Mouse (Mus musculus): ENCODE measurements at regions not wholly inside any gene's neighbourhood (a gene's known extent, or its start where the extent isn't known, plus 50 kb on each side); places are given as distances from the start of the nearest gene placed in this dataset.

- 45% methylated on average over 10 of the region's 10 CpGs for WGBS (ENCODE audit: insufficient replicate concordance)
- Histone ChIP-seq H3K9me3 (replicated peaks) (no peaks in the 10 kb centered on the region), H3K36me3 (replicated peaks) (no peaks in the 10 kb centered on the region), H3K27me3 (no peaks in the 10 kb centered on the region), H3K9ac (no peak overlapping the region), H3K4me3 (replicated peaks) (no peak overlapping the region), H3K4me1 (replicated peaks) (no peaks in the 10 kb centered on the region), H3K4me2 (no peak overlapping the region), H3K27ac (replicated peaks) (no peak overlapping the region)
- ATAC-seq (ENCODE audit: insufficient read depth) = no peak
These were observed 84.2 kb upstream of the Lclat1 start for GRCm38 (mm10) chr17:73023362-73024107.

GRCm38 (mm10) chr17:73027122-73027521 lies 80.7 kb upstream of the Lclat1 start:
- no peaks in the 10 kb centered on the region for H3K9me3 ChIP-seq (replicated peaks)
- 69% methylated on average over 5 of the region's 5 CpGs for WGBS (ENCODE audit: insufficient replicate concordance)
- H3K27me3 ChIP-seq = no peaks in the 10 kb centered on the region
- H3K9ac ChIP-seq = no peak overlapping the region
- H3K4me1 ChIP-seq (replicated peaks) = no peaks in the 10 kb centered on the region
- H3K36me3 ChIP-seq (replicated peaks) = no peaks in the 10 kb centered on the region
- H3K4me3 ChIP-seq (replicated peaks) = no peak overlapping the region
- no peak overlapping the region for H3K27ac ChIP-seq (replicated peaks)
- H3K4me2 ChIP-seq = no peak overlapping the region
- no peak for ATAC-seq (ENCODE audit: insufficient read depth)

- Histone ChIP-seq H3K36me3 (replicated peaks) (no peaks in the 10 kb centered on the region), H3K4me2 (no peak overlapping the region), H3K9ac (no peak overlapping the region), H3K9me3 (replicated peaks) (no peaks in the 10 kb centered on the region), H3K27me3 (no peaks in the 10 kb centered on the region; the same call in 1 of the 2 replicates), H3K4me1 (replicated peaks) (peaks cover 3% of the 10 kb centered on the region; the same call in 1 of the 2 replicates), H3K27ac (replicated peaks) (no peak overlapping the region), H3K4me3 (replicated peaks) (no peak overlapping the region)
- ATAC-seq (ENCODE audit: insufficient read depth) = no peak
- 55% methylated on average over 5 of the region's 5 CpGs for WGBS (ENCODE audit: insufficient replicate concordance)
These were observed 76.0 kb upstream of the Lclat1 start for GRCm38 (mm10) chr17:73031796-73032195.

DNA sequence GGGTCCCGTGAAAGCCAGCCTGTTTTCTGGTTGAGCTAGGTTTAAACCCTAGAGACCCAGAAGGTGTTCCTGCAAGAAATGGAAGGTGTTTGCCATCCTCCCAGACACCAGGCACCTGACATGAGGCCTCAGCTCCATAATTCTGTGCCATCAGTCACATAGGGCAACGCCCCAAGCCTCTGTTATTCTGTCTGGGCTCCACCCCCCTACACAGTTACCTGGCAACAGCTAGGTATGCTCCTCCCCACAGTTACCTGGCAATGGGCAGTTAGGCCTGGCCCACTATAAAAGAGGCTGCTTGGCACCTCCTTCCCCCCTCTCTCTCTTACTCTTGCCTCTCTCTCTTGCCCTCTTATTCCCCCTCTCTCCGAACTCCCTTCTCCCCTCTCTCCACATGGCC lies 75.5 kb upstream of the Lclat1 start:
- Histone ChIP-seq H3K36me3 (replicated peaks) (no peaks in the 10 kb centered on the region), H3K27ac (replicated peaks) (no peak overlapping the region), H3K4me2 (no peak overlapping the region), H3K4me1 (replicated peaks) (peaks cover 3% of the 10 kb centered on the region; the same call in 1 of the 2 replicates), H3K9me3 (replicated peaks) (no peaks in the 10 kb centered on the region), H3K4me3 (replicated peaks) (no peak overlapping the region), H3K9ac (no peak overlapping the region), H3K27me3 (no peaks in the 10 kb centered on the region; the same call in 1 of the 2 replicates)
- WGBS (ENCODE audit: insufficient replicate concordance) = 57% methylated on average over 3 of the region's 3 CpGs
- ATAC-seq (ENCODE audit: insufficient read depth) = no peak

DNA sequence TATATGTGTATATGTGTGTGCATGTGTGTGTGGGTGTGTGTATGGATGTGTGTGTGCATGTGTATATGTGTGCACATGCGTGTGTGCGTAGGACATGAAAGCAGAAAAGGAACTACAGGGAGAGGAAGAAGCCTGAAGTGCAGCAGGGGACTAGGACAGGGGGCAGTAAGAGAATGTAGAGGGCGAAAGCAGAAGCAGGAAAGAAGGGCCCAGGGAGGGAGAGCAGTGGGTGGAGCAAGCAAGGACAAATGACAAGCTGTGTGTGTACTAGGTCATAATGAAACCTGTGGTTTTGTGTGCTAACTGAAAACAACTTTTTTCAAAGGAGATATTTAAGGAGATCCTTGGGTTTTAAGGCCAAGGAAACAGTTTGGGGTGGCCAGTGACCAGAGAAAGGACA lies 73.4 kb upstream of the Lclat1 start:
- no peaks in the 10 kb centered on the region; the same call in 1 of the 2 replicates for H3K27me3 ChIP-seq
- peak; percentile 47; the same call in 1 of the 2 replicates for ATAC-seq (ENCODE audit: insufficient read depth)
- no peak overlapping the region for H3K4me3 ChIP-seq (replicated peaks)
- 17% methylated on average over 3 of the region's 3 CpGs for WGBS (ENCODE audit: insufficient replicate concordance)
- no peak overlapping the region for H3K9ac ChIP-seq
- H3K9me3 ChIP-seq (replicated peaks) = no peaks in the 10 kb centered on the region
- H3K4me1 ChIP-seq (replicated peaks) = peaks cover 3% of the 10 kb centered on the region; the same call in 1 of the 2 replicates
- no peaks in the 10 kb centered on the region for H3K36me3 ChIP-seq (replicated peaks)
- H3K27ac ChIP-seq (replicated peaks) = 0 out of 2 replicates have a peak overlapping the region, but pooled peaks have one; percentile 9
- H3K4me2 ChIP-seq = no peak overlapping the region

DNA sequence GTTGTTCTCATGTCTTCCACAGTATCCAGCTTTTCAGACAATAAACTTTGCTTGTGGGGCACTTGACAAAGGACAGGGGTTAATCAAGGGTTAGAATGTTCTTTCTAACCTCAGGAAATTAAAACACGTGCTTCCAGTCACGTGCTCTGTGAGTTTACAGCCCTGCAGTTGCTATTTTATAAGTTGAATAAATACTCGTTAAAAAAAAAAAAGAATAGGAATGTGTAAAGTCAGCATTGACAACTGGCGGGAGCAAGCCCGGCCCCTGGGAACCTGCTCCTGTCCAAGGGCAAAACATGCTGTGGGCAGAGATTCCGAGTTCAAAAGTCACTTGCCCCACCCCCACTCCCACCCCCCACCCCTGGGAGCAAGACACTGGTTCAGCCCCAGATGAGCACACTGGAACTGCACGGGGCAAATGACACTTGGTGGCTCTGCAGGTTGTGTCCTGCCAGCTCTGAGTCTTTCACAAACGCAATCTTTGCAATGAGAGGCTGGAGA lies 72.8 kb upstream of the Lclat1 start:
- WGBS (ENCODE audit: insufficient replicate concordance) = 39% methylated on average over 8 of the region's 8 CpGs
- no peak overlapping the region for H3K4me2 ChIP-seq
- H3K27ac ChIP-seq (replicated peaks) = 0 out of 2 replicates have a peak overlapping the region, but pooled peaks have one; percentile 9
- H3K9me3 ChIP-seq (replicated peaks) = no peaks in the 10 kb centered on the region
- no peak overlapping the region for H3K4me3 ChIP-seq (replicated peaks)
- H3K4me1 ChIP-seq (replicated peaks) = peaks cover 3% of the 10 kb centered on the region; the same call in 1 of the 2 replicates
- peak; percentile 40 for ATAC-seq (ENCODE audit: insufficient read depth)
- no peaks in the 10 kb centered on the region for H3K36me3 ChIP-seq (replicated peaks)
- no peak overlapping the region for H3K9ac ChIP-seq
- no peaks in the 10 kb centered on the region; the same call in 1 of the 2 replicates for H3K27me3 ChIP-seq

DNA sequence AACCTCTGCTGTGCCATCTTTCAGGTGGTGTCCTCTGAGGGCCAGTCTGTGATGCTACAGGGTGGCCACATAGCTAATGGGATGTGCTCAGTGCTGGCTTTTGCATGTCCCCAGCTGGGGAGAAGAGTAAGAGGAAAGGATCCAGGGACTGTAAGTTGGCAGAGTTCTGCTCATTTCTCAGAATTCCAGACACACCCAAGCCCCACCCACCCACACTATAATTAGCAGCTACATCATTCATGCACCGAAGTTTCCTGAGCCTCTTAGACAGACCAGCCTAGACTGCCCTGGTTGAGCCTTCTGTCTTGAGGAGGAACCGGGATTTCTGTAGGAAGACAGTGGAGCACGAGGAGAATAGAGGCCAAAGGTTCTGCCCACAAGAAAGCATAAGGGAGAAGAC lies 70.9 kb upstream of the Lclat1 start:
- H3K27ac ChIP-seq (replicated peaks) = no peak overlapping the region
- no peak overlapping the region for H3K4me2 ChIP-seq
- no peaks in the 10 kb centered on the region for H3K9me3 ChIP-seq (replicated peaks)
- no peak overlapping the region for H3K4me3 ChIP-seq (replicated peaks)
- H3K27me3 ChIP-seq = no peaks in the 10 kb centered on the region; the same call in 1 of the 2 replicates
- no peak overlapping the region for H3K9ac ChIP-seq
- 47% methylated on average over 3 of the region's 3 CpGs for WGBS (ENCODE audit: insufficient replicate concordance)
- peaks cover 3% of the 10 kb centered on the region; the same call in 1 of the 2 replicates for H3K4me1 ChIP-seq (replicated peaks)
- ATAC-seq (ENCODE audit: insufficient read depth) = no peak
- no peaks in the 10 kb centered on the region for H3K36me3 ChIP-seq (replicated peaks)

GRCm38 (mm10) chr17:73038586-73038985 lies 69.2 kb upstream of the Lclat1 start:
- no peaks in the 10 kb centered on the region for H3K36me3 ChIP-seq (replicated peaks)
- H3K9me3 ChIP-seq (replicated peaks) = no peaks in the 10 kb centered on the region
- no peak overlapping the region for H3K9ac ChIP-seq
- H3K4me1 ChIP-seq (replicated peaks) = peaks cover 3% of the 10 kb centered on the region; the same call in 1 of the 2 replicates
- H3K4me2 ChIP-seq = no peak overlapping the region
- WGBS (ENCODE audit: insufficient replicate concordance) = 60% methylated on average over 2 of the region's 2 CpGs
- ATAC-seq (ENCODE audit: insufficient read depth) = no peak
- no peak overlapping the region for H3K27ac ChIP-seq (replicated peaks)
- H3K4me3 ChIP-seq (replicated peaks) = no peak overlapping the region
- no peaks in the 10 kb centered on the region for H3K27me3 ChIP-seq

- no peak for ATAC-seq (ENCODE audit: insufficient read depth)
These were observed 62.7 kb upstream of the Lclat1 start for GRCm38 (mm10) chr17:73044918-73045580.

GRCm38 (mm10) chr17:73046985-73047384 lies 60.8 kb upstream of the Lclat1 start:
- Histone ChIP-seq H3K9ac (no peak overlapping the region), H3K27me3 (no peaks in the 10 kb centered on the region), H3K4me1 (replicated peaks) (no peaks in the 10 kb centered on the region), H3K4me2 (no peak overlapping the region), H3K36me3 (replicated peaks) (no peaks in the 10 kb centered on the region), H3K9me3 (replicated peaks) (no peaks in the 10 kb centered on the region), H3K4me3 (replicated peaks) (no peak overlapping the region), H3K27ac (replicated peaks) (no peak overlapping the region)
- WGBS (ENCODE audit: insufficient replicate concordance) = 42% methylated on average over 4 of the region's 4 CpGs
- ATAC-seq (ENCODE audit: insufficient read depth) = no peak

More at GRCm38 (mm10) chr17:73044918-73045580, 62.7 kb upstream of the Lclat1 start:
- Histone ChIP-seq H3K27me3 (no peaks in the 10 kb centered on the region), H3K4me2 (no peak overlapping the region), H3K4me1 (replicated peaks) (no peaks in the 10 kb centered on the region), H3K27ac (replicated peaks) (no peak overlapping the region), H3K9ac (no peak overlapping the region), H3K9me3 (replicated peaks) (no peaks in the 10 kb centered on the region), H3K36me3 (replicated peaks) (no peaks in the 10 kb centered on the region), H3K4me3 (replicated peaks) (no peak overlapping the region)
- WGBS (ENCODE audit: insufficient replicate concordance) = 51% methylated on average over 5 of the region's 5 CpGs

- H3K36me3 ChIP-seq (replicated peaks) = no peaks in the 10 kb centered on the region
- H3K4me2 ChIP-seq = no peak overlapping the region
- no peak overlapping the region for H3K9ac ChIP-seq
- no peaks in the 10 kb centered on the region for H3K4me1 ChIP-seq (replicated peaks)
- no peak overlapping the region for H3K4me3 ChIP-seq (replicated peaks)
- no peaks in the 10 kb centered on the region for H3K9me3 ChIP-seq (replicated peaks)
- no peak overlapping the region for H3K27ac ChIP-seq (replicated peaks)
- WGBS (ENCODE audit: insufficient replicate concordance) = 37% methylated on average over 2 of the region's 2 CpGs
- no peaks in the 10 kb centered on the region for H3K27me3 ChIP-seq
- no peak for ATAC-seq (ENCODE audit: insufficient read depth)
These were observed 59.6 kb upstream of the Lclat1 start for GRCm38 (mm10) chr17:73048164-73048563.
